Mouse (Mus musculus) neural tube, embryonic 11.5 days (tissue): ENCODE data around the gene Col13a1. TPM values are rescaled to one million over a fixed set of nuclear protein-coding genes. Genes with fewer than 3 reads are reported as not detected.

ENCODE experiments used
- ATAC-seq: fragments of 200-750 bp; cut with Nextera tagmentation; 2 replicates; pipeline ENCODE4 v1.8.0; 2017; ENCODE audit warnings: moderate number of reproducible peaks, mild to moderate bottlenecking, moderate TSS enrichment, moderate library complexity; ENCODE audit not compliant: insufficient read depth, low FRiP score, low TSS enrichment
- DNase-seq: peaks from one replicate; pipeline ENCODE4 v3.0.0-alpha.2; 2015; ENCODE audit warnings: low spot score
- H3K27ac ChIP-seq: fragments of 300-500 bp; sonication (generic); 2 replicates; pipeline ENCODE4 v1.5.1; 2014; ENCODE audit warnings: low read depth, mild to moderate bottlenecking, low read length
- H3K27me3 ChIP-seq: fragments of 300-500 bp; sonication (generic); 2 replicates; pipeline ENCODE4 v1.6.1; 2014; ENCODE audit warnings: mild to moderate bottlenecking, low read length, mixed read lengths; ENCODE audit not compliant: control insufficient read depth, insufficient read depth
- H3K36me3 ChIP-seq: fragments of 300-500 bp; sonication (generic); 2 replicates; pipeline ENCODE4 v1.6.1; 2014; ENCODE audit warnings: mild to moderate bottlenecking, low read length, moderate library complexity, mixed read lengths; ENCODE audit not compliant: control insufficient read depth, insufficient read depth
- H3K4me1 ChIP-seq: fragments of 300-500 bp; sonication (generic); 2 replicates; pipeline ENCODE4 v1.6.1; 2014; ENCODE audit warnings: low read length, mixed read lengths; ENCODE audit not compliant: control insufficient read depth, insufficient read depth
- H3K4me2 ChIP-seq: fragments of 300-500 bp; sonication (generic); 2 replicates; pipeline ENCODE4 v1.6.1; 2014; ENCODE audit warnings: low read depth, mild to moderate bottlenecking, moderate library complexity
- H3K4me3 ChIP-seq: fragments of 300-500 bp; sonication (generic); 2 replicates; pipeline ENCODE4 v1.5.1; 2014; ENCODE audit warnings: low read depth, low read length
- H3K9ac ChIP-seq: fragments of 300-500 bp; sonication (generic); 2 replicates; pipeline ENCODE4 v1.6.1; 2014; ENCODE audit warnings: mild to moderate bottlenecking, low read length
- H3K9me3 ChIP-seq: fragments of 300-500 bp; sonication (generic); 2 replicates; pipeline ENCODE4 v1.6.1; 2016; ENCODE audit warnings: low read length; ENCODE audit not compliant: control insufficient read depth
- WGBS: fragments of 180-500 bp; shearing (Covaris S2); extraction: QIAGEN DNeasy Blood & Tissue Kit; methylation state at CpG from one replicate; pipeline ENCODE4 v1.1.7; 2014; 5-methylcytosine and 5-hydroxymethylcytosine counted together
- polyA plus RNA-seq: library from polyadenylated mRNA; unstranded; fragments of >200 nt; fragmentation: Nextera tagmentation; extraction: Ambion mirVana; gene quantifications from 2 replicates; pipeline ENCODE4 v1.2.1, GENCODE M21; 2014

The Col13a1 gene
- polyA plus RNA-seq, 1 experiment from 2014 or later: 2.4 TPM

- Histone ChIP-seq H3K4me1 (no peaks in the 10 kb centered on the region), H3K9me3 (no peaks in the 10 kb centered on the region), H3K27me3 (no peaks in the 10 kb centered on the region), H3K36me3 (no peaks in the 10 kb centered on the region), H3K4me2 (no peak overlapping the region), H3K4me3 (no peak overlapping the region), H3K27ac (no peak overlapping the region), H3K9ac (no peak overlapping the region)
- DNase-seq (no peak), ATAC-seq (no peak)
- WGBS: 88% methylated on average over 6 of the region's 6 CpGs
Observed at GRCm38 (mm10) chr10:61898116-61898515, 80.8 kb downstream of the Col13a1 start.

DNA sequence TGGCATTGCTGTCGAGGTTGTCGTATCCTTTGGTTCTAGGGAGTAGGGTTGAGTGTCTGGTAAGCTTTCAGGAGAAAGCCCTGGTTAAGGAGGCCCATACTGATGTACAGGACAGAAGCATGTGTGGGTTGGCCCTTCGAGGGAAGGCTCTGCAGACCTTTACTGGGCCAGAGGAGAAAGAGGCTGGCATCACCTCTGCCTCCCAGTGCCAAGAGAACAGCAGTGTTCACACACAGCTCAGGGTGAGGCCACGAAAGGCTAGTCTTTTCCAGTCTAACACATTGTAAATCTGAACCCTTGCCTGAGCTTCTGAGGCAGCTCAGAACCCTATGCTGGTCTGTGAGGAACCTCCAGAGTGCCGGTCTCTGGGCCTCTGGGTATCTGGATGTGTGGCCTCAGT lies 84.3 kb downstream of the Col13a1 start:
- Histone ChIP-seq H3K27ac (no peak overlapping the region), H3K4me2 (no peak overlapping the region), H3K27me3 (no peaks in the 10 kb centered on the region), H3K9me3 (no peaks in the 10 kb centered on the region), H3K9ac (no peak overlapping the region), H3K4me3 (no peak overlapping the region), H3K4me1 (no peaks in the 10 kb centered on the region), H3K36me3 (no peaks in the 10 kb centered on the region)
- ATAC-seq (no peak), DNase-seq (no peak)
- 85% methylated on average over 5 of the region's 5 CpGs for WGBS

DNA sequence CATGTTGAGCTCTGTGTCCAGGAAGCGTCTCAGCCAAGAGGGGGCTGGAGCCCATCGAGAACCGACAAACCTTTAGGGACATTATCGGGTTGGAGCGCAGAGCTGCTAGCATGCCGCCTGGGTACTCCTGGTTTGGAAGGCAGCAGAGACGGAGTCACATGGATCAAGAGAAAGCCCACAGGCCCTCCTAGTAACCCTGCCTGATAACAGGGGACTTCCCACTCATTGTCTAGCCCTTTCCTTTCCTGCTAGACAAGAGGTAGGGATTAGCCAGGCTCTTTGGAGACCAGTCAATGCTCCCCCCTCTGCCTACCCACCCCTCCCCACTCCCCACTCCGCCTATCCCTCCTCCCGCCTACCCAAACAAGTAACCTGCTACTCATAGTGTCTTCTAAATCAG lies 87.8 kb downstream of the Col13a1 start:
- 73% methylated on average over 9 of the region's 9 CpGs for WGBS
- Histone ChIP-seq H3K4me3 (no peak overlapping the region), H3K4me1 (no peaks in the 10 kb centered on the region), H3K4me2 (no peak overlapping the region), H3K36me3 (no peaks in the 10 kb centered on the region), H3K9me3 (no peaks in the 10 kb centered on the region), H3K9ac (0 out of 2 replicates have a peak overlapping the region, but pooled peaks have one; percentile 7), H3K27ac (no peak overlapping the region), H3K27me3 (no peaks in the 10 kb centered on the region)
- no peak for ATAC-seq
- DNase-seq: no peak

DNA sequence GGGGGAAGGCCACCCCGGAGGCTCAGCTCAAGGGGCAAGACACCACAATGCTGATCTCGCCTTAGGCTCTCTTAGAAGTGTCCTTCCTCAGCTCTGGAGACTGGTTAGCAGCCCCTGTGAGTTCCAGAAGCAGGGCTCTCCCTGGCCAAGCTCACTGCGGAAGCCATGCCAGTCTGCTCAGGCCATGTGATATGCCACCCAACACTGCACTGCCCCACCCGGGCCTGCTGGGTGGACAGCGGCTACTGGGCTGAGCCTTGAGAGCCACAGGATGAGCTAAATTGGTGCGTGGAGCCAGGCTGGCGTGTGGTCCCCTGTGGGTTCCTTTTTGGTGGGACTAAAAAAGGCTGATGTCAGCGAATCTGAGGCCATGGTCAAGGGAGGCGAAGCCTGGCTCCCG lies 88.6 kb downstream of the Col13a1 start:
- 94% methylated on average over 10 of the region's 10 CpGs for WGBS
- Histone ChIP-seq H3K36me3 (no peaks in the 10 kb centered on the region), H3K27me3 (no peaks in the 10 kb centered on the region), H3K4me3 (no peak overlapping the region), H3K4me2 (no peak overlapping the region), H3K9ac (no peak overlapping the region), H3K4me1 (no peaks in the 10 kb centered on the region), H3K27ac (no peak overlapping the region), H3K9me3 (no peaks in the 10 kb centered on the region)
- no peak for DNase-seq
- ATAC-seq: no peak

GRCm38 (mm10) chr10:61879427-61879826 lies 99.5 kb downstream of the Col13a1 start:
- DNase-seq (peak; percentile 27), ATAC-seq (no peak)
- Histone ChIP-seq H3K9me3 (no peaks in the 10 kb centered on the region), H3K4me1 (peaks cover 11% of the 10 kb centered on the region), H3K27me3 (no peaks in the 10 kb centered on the region), H3K9ac (no peak overlapping the region), H3K4me2 (no peak overlapping the region), H3K36me3 (no peaks in the 10 kb centered on the region), H3K4me3 (no peak overlapping the region), H3K27ac (no peak overlapping the region)
- 3% methylated on average over 4 of the region's 4 CpGs for WGBS

DNA sequence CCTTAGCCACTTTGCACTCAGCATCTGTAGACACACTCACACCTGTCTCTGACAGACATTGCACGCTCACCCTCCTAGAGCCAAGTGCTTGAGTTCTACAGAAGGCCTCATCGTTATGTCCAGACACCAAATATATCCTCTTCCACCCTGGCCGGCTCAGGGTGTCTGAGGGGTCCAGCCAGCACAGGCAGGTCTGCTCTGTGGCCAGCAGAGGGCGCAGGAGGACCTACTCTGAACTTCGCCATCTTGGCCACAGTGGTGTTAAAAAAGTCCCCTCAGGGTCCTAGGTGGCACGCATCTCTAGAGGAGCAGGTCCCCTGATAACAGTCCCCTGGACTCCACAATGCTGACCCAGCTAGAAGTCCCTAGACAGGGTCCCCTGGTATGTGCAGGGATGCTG lies 101.1 kb downstream of the Col13a1 start:
- no peak overlapping the region for H3K4me2 ChIP-seq
- H3K27me3 ChIP-seq: no peaks in the 10 kb centered on the region
- 7% methylated on average over 6 of the region's 6 CpGs for WGBS
- H3K36me3 ChIP-seq: no peaks in the 10 kb centered on the region
- DNase-seq (peak; percentile 86), ATAC-seq (peak; percentile 62; the same call in 1 of the 2 replicates)
- H3K9me3 ChIP-seq: no peaks in the 10 kb centered on the region
- no peak overlapping the region for H3K4me3 ChIP-seq
- no peak overlapping the region for H3K27ac ChIP-seq
- peaks cover 11% of the 10 kb centered on the region for H3K4me1 ChIP-seq
- no peak overlapping the region for H3K9ac ChIP-seq

GRCm38 (mm10) chr10:61869796-61870195 lies 109.1 kb downstream of the Col13a1 start:
- WGBS: 80% methylated on average over 3 of the region's 3 CpGs

DNA sequence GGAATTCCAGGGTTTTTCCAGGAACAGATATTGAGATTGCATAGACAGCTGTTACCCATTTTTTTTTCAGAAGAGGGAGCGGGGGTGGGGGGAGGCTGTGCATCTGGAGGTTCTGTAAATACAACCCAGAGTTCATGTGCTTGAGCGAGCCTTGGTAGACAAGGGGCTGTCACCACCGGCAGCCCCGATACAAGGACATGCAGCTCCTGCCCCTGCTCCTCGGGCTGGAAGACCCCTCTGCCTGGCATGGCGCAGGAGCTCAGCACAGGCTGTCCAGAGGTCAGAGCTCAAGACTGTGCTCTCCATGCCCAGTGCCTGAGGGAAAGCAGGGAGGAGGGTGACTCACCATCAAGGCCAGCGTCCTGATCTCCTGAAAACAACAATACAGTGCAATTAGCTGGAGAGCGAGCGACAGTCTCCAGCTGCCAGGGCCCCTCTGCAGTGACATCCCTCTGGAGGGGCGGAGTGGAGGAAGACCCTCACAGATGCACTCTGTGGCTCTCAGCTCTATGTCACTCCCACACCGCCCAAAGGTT lies 112.8 kb downstream of the Col13a1 start:
- Histone ChIP-seq H3K27ac (no peak overlapping the region), H3K4me2 (no peak overlapping the region), H3K27me3 (no peaks in the 10 kb centered on the region), H3K4me1 (no peaks in the 10 kb centered on the region), H3K9ac (no peak overlapping the region), H3K9me3 (peaks cover 21% of the 10 kb centered on the region), H3K36me3 (no peaks in the 10 kb centered on the region), H3K4me3 (no peak overlapping the region)
- WGBS: 57% methylated on average over 10 of the region's 11 CpGs
- ATAC-seq: no peak
- DNase-seq: no peak

More at GRCm38 (mm10) chr10:61869796-61870195, 109.1 kb downstream of the Col13a1 start:
- no peaks in the 10 kb centered on the region for H3K36me3 ChIP-seq
- DNase-seq (no peak), ATAC-seq (no peak)
- H3K27ac ChIP-seq: no peak overlapping the region
- H3K27me3 ChIP-seq: no peaks in the 10 kb centered on the region
- no peaks in the 10 kb centered on the region for H3K4me1 ChIP-seq
- no peak overlapping the region for H3K4me3 ChIP-seq
- H3K9me3 ChIP-seq: no peaks in the 10 kb centered on the region
- H3K9ac ChIP-seq: no peak overlapping the region
- no peak overlapping the region for H3K4me2 ChIP-seq

DNA sequence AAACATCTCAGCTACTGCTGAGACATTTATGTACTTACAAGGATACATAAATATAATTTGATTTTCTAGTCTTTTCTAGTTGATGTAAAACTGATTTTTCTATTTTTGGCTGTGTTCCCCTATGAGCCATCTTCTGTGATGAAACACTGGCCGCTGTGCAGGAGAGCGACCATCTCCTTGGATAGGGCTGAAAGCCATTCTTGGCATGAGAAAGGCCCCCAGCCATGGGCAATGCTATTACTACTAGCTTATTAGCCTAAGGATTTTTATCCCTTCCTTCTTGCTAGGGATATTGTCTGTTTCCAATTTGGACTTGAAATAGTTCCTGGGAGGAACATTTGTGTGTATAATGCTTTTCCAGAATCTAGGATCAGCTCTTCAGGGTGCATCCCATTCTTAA lies 119.5 kb downstream of the Col13a1 start:
- Histone ChIP-seq H3K9ac (no peak overlapping the region), H3K4me2 (no peak overlapping the region), H3K27me3 (no peaks in the 10 kb centered on the region), H3K27ac (no peak overlapping the region), H3K36me3 (no peaks in the 10 kb centered on the region), H3K9me3 (peaks cover 21% of the 10 kb centered on the region), H3K4me3 (no peak overlapping the region), H3K4me1 (no peaks in the 10 kb centered on the region)
- 95% methylated on average over 2 of the region's 2 CpGs for WGBS
- DNase-seq: no peak
- no peak for ATAC-seq
